Mouse (Mus musculus): ENCODE measurements around the gene Acot11. TPM values are rescaled to one million over a fixed set of nuclear protein-coding genes. Genes with fewer than 3 reads are reported as not detected.
A peak's percentile ranks its signal among the peaks of the same experiment; 100 is the strongest.
"Not testable (repeated sequence)": the region's sequence is repeated elsewhere in the genome, so short reads cannot be mapped to it uniquely, and the experiment has no call there.

Acot11 gene
- polyA plus RNA-seq, 1 experiment from 2014 or later, result 3.9 TPM

- not testable (repeated sequence) for ATAC-seq (ENCODE audit: extremely low read depth, insufficient number of reproducible peaks, low FRiP score, low TSS enrichment); H3K9ac ChIP-seq; H3K4me3 ChIP-seq; H3K27ac ChIP-seq (replicated peaks); H3K9me3 ChIP-seq; H3K4me2 ChIP-seq; H3K36me3 ChIP-seq; H3K27me3 ChIP-seq (replicated peaks)
- WGBS, result 84% methylated on average over 5 of the region's 5 CpGs
- peaks cover 55% of the 10 kb centered on the region for H3K4me1 ChIP-seq
Observed at GRCm38 (mm10) chr4:106790218-106790617, 14.6 kb downstream of the Acot11 start.

DNA sequence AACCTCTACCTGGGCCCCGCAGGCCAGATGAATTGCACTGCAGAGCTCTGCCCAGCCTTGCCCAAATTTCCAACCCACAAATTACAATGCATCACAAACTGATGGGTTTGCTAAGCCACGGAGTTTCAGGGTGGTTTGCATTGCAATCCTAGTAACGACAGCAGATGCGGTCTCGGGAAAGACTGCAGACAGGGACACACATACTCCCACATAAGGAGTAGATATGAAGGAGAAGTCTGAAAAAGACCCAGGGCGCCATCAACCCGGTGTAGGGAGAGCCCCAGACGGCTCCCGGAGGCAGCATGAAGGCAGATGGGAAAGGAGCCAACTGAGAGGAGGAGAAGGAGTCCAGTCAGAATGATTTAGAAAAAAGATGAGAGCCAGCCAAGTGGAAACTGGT, 15.1 kb downstream of the Acot11 start:
- no peak overlapping the region for H3K4me3 ChIP-seq
- peaks cover 60% of the 10 kb centered on the region for H3K4me1 ChIP-seq
- WGBS, result 61% methylated on average over 9 of the region's 9 CpGs

DNA sequence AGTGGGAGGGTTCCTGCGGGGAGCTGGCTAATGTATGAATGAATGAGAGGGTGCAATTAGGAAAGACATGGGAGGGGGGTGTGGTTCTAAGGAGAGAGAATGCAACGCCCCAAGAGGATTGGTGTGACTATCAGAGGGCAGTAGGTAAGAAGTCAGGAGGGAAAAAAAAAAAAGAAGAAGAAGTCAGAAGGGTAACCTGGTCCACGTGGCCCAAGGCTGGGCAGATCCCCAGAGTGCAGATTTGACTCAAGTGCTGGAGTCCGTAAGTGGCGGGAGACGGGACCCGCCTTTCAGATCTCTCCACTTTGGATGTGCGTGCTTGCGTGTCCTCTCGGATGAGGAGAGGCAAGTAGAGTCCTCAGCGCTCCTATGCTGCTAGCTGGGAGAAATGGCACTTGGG, 16.2 kb downstream of the Acot11 start:
- H3K4me2 ChIP-seq, result no peak overlapping the region
- H3K27me3 ChIP-seq (replicated peaks), result no peaks in the 10 kb centered on the region
- H3K36me3 ChIP-seq, result no peaks in the 10 kb centered on the region
- H3K4me1 ChIP-seq, result peaks cover 68% of the 10 kb centered on the region
- 71% methylated on average over 11 of the region's 11 CpGs for WGBS
- H3K9me3 ChIP-seq, result no peaks in the 10 kb centered on the region
- no peak overlapping the region for H3K9ac ChIP-seq
- no peak overlapping the region for H3K4me3 ChIP-seq
- no peak overlapping the region for H3K27ac ChIP-seq (replicated peaks)
- ATAC-seq (ENCODE audit: extremely low read depth, insufficient number of reproducible peaks, low FRiP score, low TSS enrichment), result no peak

More for the DNA sequence above, 15.1 kb downstream of the Acot11 start:
- H3K9me3 ChIP-seq, result no peaks in the 10 kb centered on the region
- ATAC-seq (ENCODE audit: extremely low read depth, insufficient number of reproducible peaks, low FRiP score, low TSS enrichment), result no peak
- H3K27me3 ChIP-seq (replicated peaks), result no peaks in the 10 kb centered on the region
- H3K9ac ChIP-seq, result no peak overlapping the region
- no peak overlapping the region for H3K4me2 ChIP-seq
- no peaks in the 10 kb centered on the region for H3K36me3 ChIP-seq
- 0 out of 2 replicates have a peak overlapping the region, but pooled peaks have one; percentile 8 for H3K27ac ChIP-seq (replicated peaks)

- 25% methylated on average over 7 of the region's 7 CpGs for WGBS
- ATAC-seq (ENCODE audit: extremely low read depth, insufficient number of reproducible peaks, low FRiP score, low TSS enrichment), result peak; percentile 43; the same call in 1 of the 2 replicates
- H3K9ac ChIP-seq, result no peak overlapping the region
- H3K27ac ChIP-seq (replicated peaks), result peak overlapping the region; percentile 91
- H3K4me2 ChIP-seq, result no peak overlapping the region
- H3K9me3 ChIP-seq, result no peaks in the 10 kb centered on the region
- no peaks in the 10 kb centered on the region for H3K36me3 ChIP-seq
- no peaks in the 10 kb centered on the region for H3K27me3 ChIP-seq (replicated peaks)
- H3K4me3 ChIP-seq, result no peak overlapping the region
- peaks cover 76% of the 10 kb centered on the region for H3K4me1 ChIP-seq
Observed at GRCm38 (mm10) chr4:106787830-106788229, 17.0 kb downstream of the Acot11 start.

GRCm38 (mm10) chr4:106785753-106786540, 18.9 kb downstream of the Acot11 start:
- H3K27me3 ChIP-seq (replicated peaks), result no peaks in the 10 kb centered on the region
- no peaks in the 10 kb centered on the region for H3K9me3 ChIP-seq
- no peaks in the 10 kb centered on the region for H3K36me3 ChIP-seq
- 15% methylated on average over 3 of the region's 5 CpGs for WGBS
- no peak overlapping the region for H3K4me3 ChIP-seq
- peaks cover 78% of the 10 kb centered on the region for H3K4me1 ChIP-seq
- peak overlapping the region; percentile 56 for H3K9ac ChIP-seq
- H3K4me2 ChIP-seq, result peak overlapping the region; percentile 11; the same call in 1 of the 2 replicates
- peak; percentile 56; the same call in 1 of the 2 replicates for ATAC-seq (ENCODE audit: extremely low read depth, insufficient number of reproducible peaks, low FRiP score, low TSS enrichment)
- H3K27ac ChIP-seq (replicated peaks), result peak overlapping the region; percentile 91

DNA sequence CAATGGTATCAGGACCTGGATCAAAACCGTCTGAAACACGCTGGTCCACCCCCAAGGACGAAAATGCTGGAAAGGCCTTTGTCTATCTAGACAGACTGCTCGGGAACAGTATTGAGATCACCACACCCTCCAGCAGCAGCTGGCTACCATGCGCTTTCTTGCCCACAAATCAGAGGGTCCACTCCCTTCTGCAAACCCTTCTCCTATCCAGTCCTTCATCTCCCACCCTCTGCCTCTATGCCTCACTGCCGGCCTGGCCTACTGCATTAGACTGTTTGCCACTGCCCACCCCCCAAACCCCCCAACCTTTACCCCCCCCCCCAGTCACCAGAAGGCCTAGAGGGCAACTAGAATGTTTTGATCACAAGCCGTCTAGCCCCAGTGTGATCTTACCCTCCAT, 19.5 kb downstream of the Acot11 start:
- no peak overlapping the region for H3K4me2 ChIP-seq

DNA sequence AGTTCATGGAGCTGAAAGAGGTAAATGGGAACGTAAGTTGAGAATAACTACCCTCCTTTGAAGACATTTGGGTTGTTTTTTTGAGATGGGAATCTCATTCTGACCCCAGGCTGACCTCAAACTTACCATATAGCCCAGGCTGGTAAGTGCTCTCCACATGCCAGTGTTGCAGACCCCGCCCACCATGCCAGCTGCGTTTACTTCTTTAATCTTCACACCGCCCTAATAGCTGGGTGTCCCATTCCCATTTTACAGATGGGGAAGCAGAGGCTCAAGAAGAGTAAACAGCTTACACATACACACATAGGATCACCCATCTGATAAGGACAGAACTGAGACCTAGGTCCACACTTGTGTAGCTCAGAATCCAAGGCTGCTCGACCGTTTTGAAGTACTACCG, 20.0 kb downstream of the Acot11 start:
- no peak overlapping the region for H3K4me3 ChIP-seq
- no peaks in the 10 kb centered on the region for H3K27me3 ChIP-seq (replicated peaks)
- WGBS, result 87% methylated on average over 7 of the region's 7 CpGs
- H3K36me3 ChIP-seq, result no peaks in the 10 kb centered on the region
- H3K9me3 ChIP-seq, result no peaks in the 10 kb centered on the region
- H3K27ac ChIP-seq (replicated peaks), result no peak overlapping the region
- no peak overlapping the region for H3K9ac ChIP-seq
- H3K4me1 ChIP-seq, result peaks cover 77% of the 10 kb centered on the region
- no peak for ATAC-seq (ENCODE audit: extremely low read depth, insufficient number of reproducible peaks, low FRiP score, low TSS enrichment)
- H3K4me2 ChIP-seq, result no peak overlapping the region

More for the DNA sequence above, 19.5 kb downstream of the Acot11 start:
- WGBS, result 71% methylated on average over 7 of the region's 7 CpGs
- no peaks in the 10 kb centered on the region for H3K27me3 ChIP-seq (replicated peaks)
- no peak for ATAC-seq (ENCODE audit: extremely low read depth, insufficient number of reproducible peaks, low FRiP score, low TSS enrichment)
- no peak overlapping the region for H3K4me3 ChIP-seq
- no peaks in the 10 kb centered on the region for H3K9me3 ChIP-seq
- peak overlapping the region; percentile 56 for H3K9ac ChIP-seq
- no peaks in the 10 kb centered on the region for H3K36me3 ChIP-seq
- H3K4me1 ChIP-seq, result peaks cover 76% of the 10 kb centered on the region
- H3K27ac ChIP-seq (replicated peaks), result peak overlapping the region; percentile 91

- no peak overlapping the region for H3K9ac ChIP-seq
- no peaks in the 10 kb centered on the region for H3K36me3 ChIP-seq
- WGBS, result 50% methylated on average over 10 of the region's 10 CpGs
- H3K4me1 ChIP-seq, result peaks cover 77% of the 10 kb centered on the region
- H3K4me2 ChIP-seq, result no peak overlapping the region
- peak overlapping the region; percentile 43 for H3K27ac ChIP-seq (replicated peaks)
- no peak for ATAC-seq (ENCODE audit: extremely low read depth, insufficient number of reproducible peaks, low FRiP score, low TSS enrichment)
- H3K27me3 ChIP-seq (replicated peaks), result no peaks in the 10 kb centered on the region
- no peak overlapping the region for H3K4me3 ChIP-seq
- no peaks in the 10 kb centered on the region for H3K9me3 ChIP-seq
Observed at GRCm38 (mm10) chr4:106783137-106783536, 21.7 kb downstream of the Acot11 start.

DNA sequence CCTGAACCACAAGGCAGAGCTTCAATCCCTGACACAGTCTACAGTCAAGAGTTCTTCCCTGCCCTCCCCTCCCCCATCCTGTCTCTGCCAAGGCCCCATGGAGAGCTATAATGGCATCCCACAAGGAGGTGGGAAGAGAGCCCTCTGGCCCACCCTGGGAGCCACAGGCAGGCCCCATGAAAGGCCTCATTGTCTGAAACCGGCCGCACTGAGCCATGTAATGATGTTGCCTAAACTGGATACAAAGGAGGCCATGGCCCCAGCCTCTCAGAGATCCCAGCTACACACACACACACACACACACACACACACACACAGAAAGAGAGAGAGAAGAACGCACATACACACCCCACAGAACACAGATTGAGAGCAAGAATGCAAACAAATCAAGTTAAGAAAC, 24.8 kb downstream of the Acot11 start:
- Histone ChIP-seq H3K4me2 (no peak overlapping the region), H3K27me3 (replicated peaks) (no peaks in the 10 kb centered on the region), H3K4me3 (no peak overlapping the region), H3K9ac (no peak overlapping the region), H3K36me3 (no peaks in the 10 kb centered on the region), H3K4me1 (peaks cover 58% of the 10 kb centered on the region), H3K9me3 (no peaks in the 10 kb centered on the region), H3K27ac (replicated peaks) (0 out of 2 replicates have a peak overlapping the region, but pooled peaks have one; percentile 88)
- WGBS, result 47% methylated on average over 3 of the region's 3 CpGs
- ATAC-seq (ENCODE audit: extremely low read depth, insufficient number of reproducible peaks, low FRiP score, low TSS enrichment), result no peak

- Histone ChIP-seq H3K9ac (peak overlapping the region; percentile 73), H3K4me1 (peaks cover 44% of the 10 kb centered on the region), H3K27me3 (replicated peaks) (no peaks in the 10 kb centered on the region), H3K4me3 (no peak overlapping the region), H3K9me3 (no peaks in the 10 kb centered on the region), H3K27ac (replicated peaks) (peak overlapping the region; percentile 88), H3K4me2 (peak overlapping the region; percentile 31), H3K36me3 (no peaks in the 10 kb centered on the region)
- ATAC-seq (ENCODE audit: extremely low read depth, insufficient number of reproducible peaks, low FRiP score, low TSS enrichment), result peak; percentile 70; the same call in 1 of the 2 replicates
- WGBS, result 45% methylated on average over 5 of the region's 5 CpGs
Observed at GRCm38 (mm10) chr4:106778116-106778788, 26.5 kb downstream of the Acot11 start.

GRCm38 (mm10) chr4:106776998-106777397, 27.8 kb downstream of the Acot11 start:
- ATAC-seq (ENCODE audit: extremely low read depth, insufficient number of reproducible peaks, low FRiP score, low TSS enrichment), result no peak
- no peak overlapping the region for H3K4me3 ChIP-seq
- H3K9ac ChIP-seq, result no peak overlapping the region
- H3K27ac ChIP-seq (replicated peaks), result no peak overlapping the region
- no peaks in the 10 kb centered on the region for H3K27me3 ChIP-seq (replicated peaks)
- H3K9me3 ChIP-seq, result no peaks in the 10 kb centered on the region
- no peak overlapping the region for H3K4me2 ChIP-seq
- no peaks in the 10 kb centered on the region for H3K36me3 ChIP-seq
- peaks cover 36% of the 10 kb centered on the region for H3K4me1 ChIP-seq
- 52% methylated on average over 3 of the region's 3 CpGs for WGBS

Measured in heart, embryonic 13.5 days (tissue).